In the genomic region with DNA sequence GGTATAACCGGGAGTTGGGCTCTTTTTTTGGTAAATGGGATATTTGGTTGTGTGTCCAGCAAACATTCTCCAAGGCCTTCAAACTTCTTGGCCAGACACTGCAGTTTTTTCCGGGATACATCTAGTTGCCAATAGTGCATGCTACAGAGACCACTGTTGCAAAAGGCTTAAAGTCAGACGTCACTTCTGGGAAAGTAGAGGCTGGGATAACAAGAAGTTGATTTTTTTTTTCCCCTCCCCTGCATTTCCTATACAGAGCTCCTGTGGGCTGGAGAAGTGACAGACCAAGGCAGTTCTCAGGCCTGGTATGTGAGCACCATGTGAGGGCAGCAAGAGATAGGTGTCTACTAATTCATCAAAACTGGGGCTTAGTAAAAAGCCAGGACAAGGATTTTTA, we compare ENCODE assay signal across 9 mouse cellular contexts. TPM values are rescaled to one million over a fixed set of nuclear protein-coding genes. Genes with fewer than 3 reads are reported as not detected.
DNase-seq lines count a peak whose midpoint lies in the region; ATAC-seq and TF ChIP-seq lines count a peak whose summit lies in the region.
"Had no signal": no experiment of that assay in that cellular context is flagged by ENCODE, and none has a peak within 500 bp of the region (broad histone marks: within the 10 kb centered on the region; RNA-seq: fewer than 3 reads in every experiment).

No protein-coding gene starts in this region.

- peaks cover 10% of the 10 kb centered on the region for H3K27me3 ChIP-seq in forebrain, embryonic 13.5 days
- H3K27me3 ChIP-seq in limb, embryonic 11.5 days (ENCODE audit: control insufficient read depth, insufficient read depth, low read length): no peaks in the 10 kb centered on the region
- no peaks in the 10 kb centered on the region for H3K27me3 ChIP-seq in neural tube, embryonic 14.5 days (ENCODE audit: control insufficient read depth, insufficient read depth, low read length)

- peak overlapping the region; percentile 10; the same call in 1 of the 2 replicates for H3K9ac ChIP-seq in forebrain, embryonic 13.5 days
- no peak overlapping the region for H3K9ac ChIP-seq in limb, embryonic 11.5 days (ENCODE audit: low read length)
- H3K9ac ChIP-seq in neural tube, embryonic 14.5 days (replicated peaks; ENCODE audit: low read depth, low read length): no peak overlapping the region; the same call in 1 of the 2 replicates

- H3K4me3 ChIP-seq in left cerebral cortex, adult 2 months: peak overlapping the region; percentile 79
- peak overlapping the region; percentile 95 for H3K4me3 ChIP-seq in forebrain, embryonic 13.5 days
- H3K4me3 ChIP-seq in limb, embryonic 11.5 days (ENCODE audit: low read depth, low read length): peak overlapping the region; percentile 69; the same call in 1 of the 2 replicates
- peak overlapping the region; percentile 55 for H3K4me3 ChIP-seq in neural tube, embryonic 14.5 days (ENCODE audit: low read depth, low read length)

- no peaks in the 10 kb centered on the region for H3K36me3 ChIP-seq in forebrain, embryonic 13.5 days (ENCODE audit: poor library complexity, severe bottlenecking)
- H3K36me3 ChIP-seq in limb, embryonic 11.5 days (ENCODE audit: control insufficient read depth, insufficient read depth, low read length): no peaks in the 10 kb centered on the region
- H3K36me3 ChIP-seq in neural tube, embryonic 14.5 days (ENCODE audit: control insufficient read depth, insufficient read depth, low read length): no peaks in the 10 kb centered on the region
- H3K36me3 ChIP-seq: G1E had no signal

- H3K4me1 ChIP-seq in forebrain, embryonic 13.5 days: peaks cover 65% of the 10 kb centered on the region
- H3K4me1 ChIP-seq in limb, embryonic 11.5 days (ENCODE audit: control insufficient read depth, insufficient read depth, low read length): peaks cover 38% of the 10 kb centered on the region
- H3K4me1 ChIP-seq in neural tube, embryonic 14.5 days (ENCODE audit: control insufficient read depth, insufficient read depth, low read length): peaks cover 37% of the 10 kb centered on the region

- no peaks in the 10 kb centered on the region for H3K9me3 ChIP-seq in forebrain, embryonic 13.5 days (replicated peaks)
- no peaks in the 10 kb centered on the region for H3K9me3 ChIP-seq in limb, embryonic 11.5 days (ENCODE audit: control insufficient read depth, low read length)
- H3K9me3 ChIP-seq in neural tube, embryonic 14.5 days (ENCODE audit: control insufficient read depth, low read length): no peaks in the 10 kb centered on the region

- DNase-seq in left cerebral cortex, adult 2 months (ENCODE audit: extremely low spot score in 1 of 2, low spot score in 2 of 2): no peak
- no peak for DNase-seq in left cerebral cortex, adult 11 months (ENCODE audit: low spot score)
- DNase-seq in limb, embryonic 11.5 days (ENCODE audit: low spot score): no peak
- DNase-seq in right cerebral cortex, postnatal 4 days: no peak
- DNase-seq in kidney, postnatal 10 days: no peak

- peak overlapping the region; percentile 89 for H3K4me2 ChIP-seq in forebrain, embryonic 13.5 days
- H3K4me2 ChIP-seq in limb, embryonic 11.5 days (ENCODE audit: low read depth, severe bottlenecking): no peak overlapping the region
- H3K4me2 ChIP-seq in neural tube, embryonic 14.5 days (ENCODE audit: low read depth, low read length): peak overlapping the region; percentile 83

- TF ChIP-seq CTCF in left cerebral cortex, adult 2 months (IDR thresholded peaks at IDR 0.05): no peak

- ATAC-seq in forebrain, embryonic 13.5 days: no peak
- ATAC-seq in limb, embryonic 11.5 days (ENCODE audit: insufficient number of reproducible peaks, low FRiP score, low TSS enrichment, low read depth): no peak
- no peak for ATAC-seq in neural tube, embryonic 14.5 days (ENCODE audit: low read depth)
- no peak for ATAC-seq in cerebellum, adult (ENCODE audit: insufficient number of reproducible peaks, low FRiP score, low TSS enrichment)

- intact Hi-C loops in left cerebral cortex, adult 2 months (cut with DNase I): no loop called here

- whole genome bisulfite sequencing in forebrain, embryonic 13.5 days: 50% methylated on average over 3 of the region's 3 CpGs
- 57% methylated on average over 3 of the region's 3 CpGs for WGBS in limb, embryonic 11.5 days
- 52% methylated on average over 3 of the region's 3 CpGs for WGBS in neural tube, embryonic 14.5 days

- H3K27ac ChIP-seq in left cerebral cortex, adult 2 months: no peak overlapping the region; the same call in none of the 2 replicates
- no peak overlapping the region for H3K27ac ChIP-seq in forebrain, embryonic 13.5 days
- no peak overlapping the region for H3K27ac ChIP-seq in limb, embryonic 11.5 days (replicated peaks; ENCODE audit: low read depth, low read length)
- no peak overlapping the region for H3K27ac ChIP-seq in neural tube, embryonic 14.5 days (ENCODE audit: low read depth, low read length)

RNA-seq across cellular contexts. Expression of a gene that starts 2.4 kb away (rescaled TPM):
- total RNA-seq in left cerebral cortex, adult 2 months (2021): 100 to 1,000 TPM; 102 to 114 TPM
- 14.3 and 15.8 TPM in 2 replicates for polyA plus RNA-seq in forebrain, embryonic 13.5 days (2015; fragmentation: Nextera tagmentation; extraction: Ambion mirVana)
- 8.0 and 9.4 TPM in 2 replicates for polyA plus RNA-seq in limb, embryonic 11.5 days (2014; fragmentation: Nextera tagmentation; extraction: Ambion mirVana)
- polyA plus RNA-seq in neural tube, embryonic 14.5 days (2014; fragmentation: Nextera tagmentation; extraction: Ambion mirVana): 27.6 and 28.0 TPM in 2 replicates
- polyA plus RNA-seq: G1E had no signal

RNA-seq across cellular contexts. Expression of a gene that starts 47.7 kb away (rescaled TPM):
- total RNA-seq in left cerebral cortex, adult 2 months (2021): 100 to 1,000 TPM in 1 of 2 experiments, 10 to 100 TPM in 1; 89.7 to 107 TPM
- polyA plus RNA-seq in forebrain, embryonic 13.5 days (2015; fragmentation: Nextera tagmentation; extraction: Ambion mirVana): 1.3 and 1.5 TPM in 2 replicates
- 6.7 and 7.7 TPM in 2 replicates for polyA plus RNA-seq in limb, embryonic 11.5 days (2014; fragmentation: Nextera tagmentation; extraction: Ambion mirVana)
- polyA plus RNA-seq in neural tube, embryonic 14.5 days (2014; fragmentation: Nextera tagmentation; extraction: Ambion mirVana): 1.0 and 2.4 TPM in 2 replicates

RNA-seq across cellular contexts. Expression of a gene that starts 48.0 kb away (rescaled TPM):
- total RNA-seq in left cerebral cortex, adult 2 months (2021): 10 to 100 TPM; 13.8 to 15.1 TPM
- polyA plus RNA-seq in forebrain, embryonic 13.5 days (2015; fragmentation: Nextera tagmentation; extraction: Ambion mirVana): 5.0 and 5.3 TPM in 2 replicates
- polyA plus RNA-seq in limb, embryonic 11.5 days (2014; fragmentation: Nextera tagmentation; extraction: Ambion mirVana): 3.8 and 5.0 TPM in 2 replicates
- polyA plus RNA-seq in neural tube, embryonic 14.5 days (2014; fragmentation: Nextera tagmentation; extraction: Ambion mirVana): 3.2 and 5.2 TPM in 2 replicates
